Mouse (Mus musculus) spleen, adult 12 weeks (tissue): ENCODE data around the gene Slc39a9.

Source experiments
- DNase-seq: peaks from one replicate; pipeline ENCODE4 v3.0.0; 2022; ENCODE audit warnings: low spot score

The Slc39a9 gene

GRCm38 (mm10) chr12:80719141-80719540 is 75.5 kb downstream of the Slc39a9 start:
- no peak for DNase-seq

DNA sequence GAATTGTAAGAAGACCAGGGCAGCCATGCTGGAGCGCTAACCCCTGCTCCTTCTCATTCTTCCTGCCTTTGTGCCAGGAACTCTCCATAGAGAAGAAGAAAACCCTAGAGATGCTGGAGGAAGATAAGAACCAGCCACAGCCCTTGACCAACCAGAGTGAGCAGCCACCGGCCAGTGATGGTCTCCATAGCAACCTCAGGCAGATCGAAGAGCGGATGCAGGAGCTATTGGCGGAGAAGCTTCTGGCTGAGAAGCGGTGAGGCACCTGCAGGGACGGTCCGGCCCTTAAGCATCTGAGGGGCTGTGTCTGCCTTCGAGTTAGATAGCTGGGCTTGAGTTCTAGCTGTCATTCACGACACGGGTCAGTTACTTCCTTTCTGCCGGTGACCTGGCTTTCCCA is 76.8 kb downstream of the Slc39a9 start:
- no peak for DNase-seq

DNA sequence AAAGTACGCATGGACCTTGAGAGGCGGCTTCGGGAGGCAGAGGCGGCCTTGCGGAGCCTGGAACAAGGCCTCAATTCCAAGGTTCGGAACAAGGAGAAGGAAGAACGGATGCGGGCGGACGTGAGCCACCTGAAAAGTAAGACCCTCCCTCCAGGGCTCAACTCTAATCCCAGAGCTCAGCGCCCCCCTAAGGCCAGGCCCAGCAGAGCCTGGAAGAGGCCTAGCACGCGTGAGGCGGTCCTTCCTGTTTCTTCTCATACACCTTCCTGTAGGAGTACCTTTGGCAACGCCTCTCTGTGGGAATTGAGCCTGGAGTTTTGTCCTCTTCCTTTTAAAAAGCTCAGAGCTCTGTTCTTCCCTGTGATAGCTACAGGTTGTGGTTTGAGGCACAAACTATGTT is 77.8 kb downstream of the Slc39a9 start:
- no peak for DNase-seq

GRCm38 (mm10) chr12:80724853-80725559 is 81.3 kb downstream of the Slc39a9 start:
- DNase-seq: peak; percentile 58

DNA sequence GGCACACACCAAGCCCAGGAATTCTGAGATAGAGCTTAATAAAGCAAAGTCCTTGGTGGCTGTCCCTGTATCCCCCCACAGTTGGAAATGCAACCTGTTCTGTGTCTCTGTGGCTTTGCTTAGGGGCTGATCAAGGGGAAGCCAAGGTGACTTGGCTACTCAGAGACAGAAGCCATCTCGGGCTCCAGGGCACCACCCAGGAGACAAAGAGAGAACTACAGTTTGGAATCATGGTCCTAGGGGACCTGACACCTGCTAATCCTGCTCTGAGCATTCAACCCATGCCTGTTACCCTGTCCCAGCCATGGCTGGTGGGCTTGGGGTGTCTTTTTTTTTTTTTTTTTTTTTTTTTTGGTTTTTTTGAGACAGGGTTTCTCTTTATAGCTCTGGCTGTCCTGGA is 84.5 kb downstream of the Slc39a9 start:
- no peak for DNase-seq

DNA sequence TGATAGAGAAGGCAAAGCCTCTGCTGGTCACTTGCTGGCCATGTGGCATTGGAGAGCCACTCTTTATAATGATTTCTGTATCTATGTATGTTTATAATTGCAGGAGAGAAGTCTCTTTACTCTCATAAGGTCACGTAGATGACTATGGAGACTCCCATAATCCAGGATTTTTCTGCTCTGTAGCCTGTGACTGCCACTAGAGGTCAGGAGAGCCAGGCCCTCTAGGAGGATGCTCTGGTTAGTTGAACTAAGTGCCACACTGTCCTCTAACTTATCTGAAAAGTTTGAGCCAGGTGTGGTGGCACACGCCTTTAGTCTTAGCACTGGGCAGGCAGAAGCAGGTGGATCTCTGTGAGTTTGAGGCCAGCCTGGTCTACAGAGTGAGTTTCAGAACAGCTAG is 85.1 kb downstream of the Slc39a9 start:
- no peak for DNase-seq

DNA sequence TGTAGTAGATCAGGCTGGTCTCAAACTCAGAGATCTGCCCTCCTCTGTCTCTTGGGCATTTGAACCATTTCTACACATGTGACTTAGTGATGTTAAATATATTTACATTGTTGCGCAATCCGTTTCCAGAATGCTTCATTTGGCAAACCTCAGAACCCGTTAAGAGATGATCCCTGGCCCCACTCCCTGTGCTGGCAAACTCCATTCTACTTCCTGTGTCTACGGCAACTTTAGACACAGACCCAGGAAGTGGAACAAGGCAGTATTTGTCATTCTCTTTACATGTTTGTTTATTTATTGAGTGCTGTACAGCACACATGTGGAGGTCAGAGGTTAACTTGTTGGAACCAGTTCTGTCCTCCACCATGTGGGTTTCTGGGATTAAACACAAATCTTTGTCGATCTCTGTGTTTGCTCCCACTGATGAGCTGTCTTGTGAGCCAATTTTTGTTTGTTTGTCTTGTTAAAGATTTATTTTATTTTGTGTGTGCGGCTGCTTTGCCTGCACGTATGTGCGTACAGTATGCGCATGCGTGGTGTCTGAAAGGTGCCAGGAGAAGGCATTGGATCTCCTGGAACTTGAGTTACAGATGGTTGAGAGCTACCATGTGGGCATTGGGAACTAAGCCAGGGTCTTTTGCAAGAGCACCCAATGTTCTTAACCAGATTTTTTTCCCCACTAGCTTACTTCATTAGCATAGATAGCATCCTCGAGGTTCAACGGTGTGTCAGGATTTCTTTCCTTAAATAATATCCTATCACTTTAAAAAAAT is 86.3 kb downstream of the Slc39a9 start:
- DNase-seq: no peak

GRCm38 (mm10) chr12:80730567-80730966 is 86.9 kb downstream of the Slc39a9 start:
- DNase-seq: no peak
